Mouse (Mus musculus) layer of hippocampus, postnatal 10 days (tissue): Measurements from ENCODE around the gene 4930579G24Rik. TPM values are rescaled to one million over a fixed set of nuclear protein-coding genes. Genes with fewer than 3 reads are reported as not detected.
A peak's percentile ranks its signal among the peaks of the same experiment; 100 is the strongest.

Source experiments
- DNase-seq, 2 experiments: peaks; one replicate each; pipeline ENCODE4 v3.0.0; 2021; ENCODE audit warnings: low spot score in 2 of 2
- long read RNA-seq: library from polyadenylated mRNA; stranded (forward); transcript quantifications from one replicate; pipeline ENCODE4 v2.0.0, GENCODE M21; 2023
- total RNA-seq, 2 experiments: library from RNA; stranded (reverse); gene quantifications; 2 replicates each; pipeline ENCODE4 v1.2.3; 2021

Gene 4930579G24Rik
- 1 to 10 TPM; 1.8 to 2.6 TPM for total RNA-seq
- long read RNA-seq, transcript 4930579G24Rik-201 (2 exons, 1,970 nt) = major isoform, 5 of 6 reads
- long read RNA-seq, partial matches to known transcripts = 0 of 6 reads
- long read RNA-seq, other reads (novel, unspliced or antisense) = 1 of 6 reads

- DNase-seq = peak; percentile 90 to 93
These were observed at the start of gene 4930579G24Rik for GRCm38 (mm10) chr3:79628561-79629415. TSS of gene 4930579G24Rik (plus strand) at chr3:79629079.

- no peak for DNase-seq
These were observed 48.8 kb upstream of the 4930579G24Rik start for GRCm38 (mm10) chr3:79579891-79580575.

DNA sequence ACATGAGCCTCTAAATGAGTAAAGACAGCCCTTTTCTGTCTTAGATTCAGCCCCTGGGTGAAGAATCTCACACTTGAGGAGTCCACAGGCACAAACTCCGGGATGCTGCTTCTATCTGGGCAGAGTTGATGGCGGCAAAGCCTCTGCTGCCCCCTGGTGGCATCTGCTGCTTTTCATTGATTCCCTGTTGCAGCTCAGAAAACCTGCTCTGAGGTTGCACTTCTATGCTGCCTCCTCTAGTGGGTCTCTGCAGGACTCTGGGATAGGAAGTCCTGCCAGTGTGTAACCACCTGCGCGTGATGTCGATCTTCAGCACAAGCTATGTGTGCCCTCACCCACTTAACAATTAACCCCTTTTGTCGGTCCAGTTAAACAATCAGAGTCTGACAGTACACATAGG, 42.1 kb upstream of the 4930579G24Rik start:
- DNase-seq = peak; percentile 95 to 96

DNA sequence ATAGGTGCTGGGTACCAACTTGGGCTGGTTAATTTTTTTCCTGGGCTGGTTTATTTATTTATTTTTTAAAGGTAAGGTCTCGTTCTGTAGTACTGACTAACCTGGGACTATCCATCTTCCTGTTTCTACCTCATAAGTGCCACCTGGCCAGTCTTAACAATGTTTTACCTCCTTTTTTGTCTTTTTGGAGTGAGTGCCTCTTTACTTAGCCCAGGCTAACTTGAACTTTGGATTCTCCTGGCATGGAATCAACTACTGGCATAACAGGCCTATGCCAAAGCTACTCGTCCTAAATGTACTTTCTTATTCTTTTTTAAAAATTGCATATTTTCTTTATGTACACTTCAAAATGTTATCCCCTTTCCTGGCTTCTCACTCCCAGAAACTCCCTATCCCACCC, 39.2 kb upstream of the 4930579G24Rik start:
- DNase-seq = no peak

DNA sequence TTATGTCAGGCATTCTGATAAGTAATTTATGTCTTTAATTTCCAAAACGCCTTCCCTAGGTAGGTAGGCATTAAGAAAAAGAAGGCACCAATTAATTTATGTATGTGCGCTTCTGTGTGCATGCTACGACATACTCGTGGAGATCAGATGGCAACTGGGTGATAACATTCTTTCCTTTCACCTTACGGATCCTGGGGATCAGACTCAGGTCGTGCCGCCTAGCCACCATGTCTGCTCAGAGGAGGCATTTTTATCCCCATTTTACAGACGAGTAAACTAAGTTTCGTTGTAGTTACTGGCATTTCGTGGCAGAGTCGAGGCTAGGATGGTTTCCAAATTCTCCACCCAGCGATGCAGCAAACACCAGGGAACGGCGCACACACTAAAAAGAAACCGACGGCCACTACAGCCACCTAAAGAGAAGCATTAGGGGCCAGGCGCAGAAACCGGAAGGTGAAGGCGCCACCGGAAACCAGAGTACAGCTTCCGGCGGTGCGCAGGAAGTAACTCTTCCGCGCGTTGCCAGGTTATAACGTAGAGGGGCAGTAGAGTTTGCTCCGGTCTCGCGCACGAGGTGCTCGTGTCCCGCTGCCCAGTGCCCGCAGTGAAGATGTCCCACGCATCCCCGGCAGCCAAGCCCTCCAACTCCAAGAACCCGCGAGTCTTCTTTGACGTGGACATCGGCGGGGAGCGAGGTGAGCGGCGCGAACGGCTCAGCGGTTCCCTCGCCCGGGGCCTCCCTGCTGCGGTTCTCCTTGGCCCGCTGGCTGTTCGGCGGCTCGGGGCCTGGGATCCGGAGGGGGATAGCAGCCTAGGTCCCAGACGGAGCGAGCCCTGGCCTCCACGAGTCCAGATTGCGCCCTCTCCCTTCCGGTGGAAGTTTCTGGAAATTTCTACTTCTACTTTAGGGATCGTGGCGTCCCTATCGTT, 37.8 kb upstream of the 4930579G24Rik start, which contains the start of gene Ppid:
Gene Ppid, plus strand, starts transcription at position 480 of the 930 bp plus-strand sequence.
- peak; percentile 69 to 81 for DNase-seq

DNA sequence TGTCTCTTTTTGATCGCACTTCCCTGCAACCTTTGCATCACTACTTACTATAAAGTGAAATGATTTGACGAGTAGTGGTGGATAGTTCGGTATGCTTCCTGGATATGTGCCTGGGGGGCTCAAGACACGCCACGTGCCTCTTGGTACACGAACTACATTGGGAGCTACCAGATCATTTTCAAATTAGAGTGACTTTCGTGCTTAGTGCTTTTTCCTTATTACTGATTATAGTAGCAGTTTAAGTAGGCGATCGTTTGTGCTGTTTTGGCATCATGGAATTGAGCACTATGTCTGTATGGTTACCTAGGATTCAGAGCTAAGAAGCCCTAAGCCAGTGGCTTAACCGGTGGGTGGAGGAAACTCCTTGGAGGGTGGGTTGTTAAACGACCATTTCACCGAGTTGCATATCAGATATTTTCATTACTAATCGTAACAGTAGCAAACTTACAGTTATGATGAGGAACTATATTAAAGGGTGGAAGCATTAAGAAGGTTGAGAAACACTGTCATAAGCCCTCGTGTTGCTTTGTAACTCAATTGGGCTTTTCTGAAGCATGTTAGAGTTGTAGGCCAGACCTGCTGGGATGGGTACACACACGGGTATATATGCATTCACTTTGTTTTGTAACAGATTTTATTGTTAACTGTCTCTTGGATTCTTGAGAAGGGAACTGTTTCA, 36.9 kb upstream of the 4930579G24Rik start:
- DNase-seq = no peak

- no peak for DNase-seq
These were observed 33.4 kb upstream of the 4930579G24Rik start for GRCm38 (mm10) chr3:79595468-79595867.

GRCm38 (mm10) chr3:79609886-79610285, 19.0 kb upstream of the 4930579G24Rik start:
- no peak for DNase-seq

DNA sequence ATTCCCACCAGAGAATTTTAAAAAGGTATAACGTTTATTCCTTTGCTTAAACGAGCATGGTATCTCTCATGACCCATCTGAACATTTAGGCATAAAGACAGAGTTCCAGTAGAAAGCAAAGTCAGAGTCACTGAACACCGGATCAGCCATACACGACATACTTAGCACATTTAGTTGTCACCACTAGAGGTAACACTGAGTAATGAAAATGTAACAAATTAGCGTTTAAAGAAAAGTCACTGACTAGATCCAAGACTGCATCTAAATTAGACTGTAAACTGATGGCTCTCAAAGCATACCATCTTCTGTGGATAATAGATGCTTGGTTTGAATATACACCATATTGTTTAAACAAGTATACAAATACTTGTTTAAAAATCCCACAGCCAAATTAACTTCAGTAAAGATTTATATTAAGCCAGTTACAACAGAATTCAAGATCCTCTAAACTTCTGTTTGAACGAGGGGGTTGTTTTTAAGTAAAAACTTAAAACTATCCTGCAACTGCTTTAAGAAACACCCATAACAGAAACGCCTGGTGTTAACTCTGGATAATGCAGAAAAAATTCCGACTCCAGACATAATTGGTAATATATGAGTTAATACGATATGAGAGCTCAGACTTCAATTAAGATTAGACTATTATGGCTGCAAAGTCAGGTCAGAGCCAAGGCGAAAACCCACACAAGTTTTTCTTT, 1.2 kb upstream of the 4930579G24Rik start:
- no peak for DNase-seq

GRCm38 (mm10) chr3:79628182-79628560, 708 bp upstream of the 4930579G24Rik start:
- no peak for DNase-seq

GRCm38 (mm10) chr3:79629416-79629730, 494 bp downstream of the 4930579G24Rik start, which contains the start of gene Etfdh:
TSS of gene Etfdh (minus strand) at chr3:79629500.
- DNase-seq = peak; percentile 70 to 79

DNA sequence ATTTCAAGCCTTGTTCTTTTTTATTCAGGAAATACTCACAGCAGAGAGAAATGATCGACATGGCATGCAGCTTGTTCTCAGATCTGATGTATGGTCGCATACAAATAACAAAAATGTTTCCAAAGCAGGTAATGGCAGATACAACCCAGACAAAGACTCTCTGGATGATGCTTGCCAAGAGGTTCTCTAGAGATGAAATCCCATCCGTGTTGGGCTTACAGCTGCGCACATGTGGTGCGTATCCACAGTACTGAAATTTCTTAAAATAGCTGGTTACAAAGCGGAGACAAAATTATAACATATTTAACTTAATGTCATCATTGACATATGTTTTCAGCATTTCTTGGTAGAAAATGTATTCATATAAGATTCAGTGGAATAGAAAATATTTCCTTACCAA, 23.2 kb downstream of the 4930579G24Rik start:
- DNase-seq = no peak

- DNase-seq = no peak
These were observed 27.8 kb downstream of the 4930579G24Rik start for GRCm38 (mm10) chr3:79656682-79657081.

DNA sequence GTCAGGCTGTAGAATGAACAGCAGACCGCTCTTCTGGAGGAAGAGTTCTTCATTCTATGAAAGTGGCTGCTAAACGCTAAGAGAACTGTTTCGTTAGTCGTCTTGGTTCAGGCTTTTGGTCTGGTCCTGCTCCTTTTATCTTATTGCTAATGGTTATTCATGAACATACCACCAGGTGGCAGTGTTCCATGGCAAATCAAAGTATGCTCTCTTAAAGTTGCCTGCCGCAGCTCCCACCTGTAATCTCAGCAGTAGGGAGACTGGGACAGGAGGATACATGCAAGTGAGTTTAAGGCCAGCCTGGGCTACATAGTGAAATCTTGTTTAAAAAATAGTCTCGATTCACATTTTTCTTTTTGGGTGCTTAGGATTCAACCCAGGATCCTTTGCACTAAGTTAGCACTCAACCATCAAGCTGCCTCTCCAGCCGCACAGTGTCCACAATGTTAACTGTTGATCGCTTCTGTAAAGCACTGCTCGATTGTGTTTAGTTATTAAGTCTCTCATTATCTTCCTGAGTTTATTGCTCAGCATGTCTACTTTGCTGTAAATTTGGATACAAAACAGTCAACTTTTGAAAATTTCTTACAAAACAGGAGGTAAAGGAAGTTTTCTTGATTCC, 36.0 kb downstream of the 4930579G24Rik start:
- DNase-seq = peak; percentile 42 to 72

GRCm38 (mm10) chr3:79670556-79670955, 41.7 kb downstream of the 4930579G24Rik start:
- no peak for DNase-seq

- DNase-seq = no peak
These were observed 43.3 kb downstream of the 4930579G24Rik start for GRCm38 (mm10) chr3:79672188-79672587.

- DNase-seq = peak; percentile 78 to 80
These were observed 44.2 kb downstream of the 4930579G24Rik start for GRCm38 (mm10) chr3:79673082-79673481.

DNA sequence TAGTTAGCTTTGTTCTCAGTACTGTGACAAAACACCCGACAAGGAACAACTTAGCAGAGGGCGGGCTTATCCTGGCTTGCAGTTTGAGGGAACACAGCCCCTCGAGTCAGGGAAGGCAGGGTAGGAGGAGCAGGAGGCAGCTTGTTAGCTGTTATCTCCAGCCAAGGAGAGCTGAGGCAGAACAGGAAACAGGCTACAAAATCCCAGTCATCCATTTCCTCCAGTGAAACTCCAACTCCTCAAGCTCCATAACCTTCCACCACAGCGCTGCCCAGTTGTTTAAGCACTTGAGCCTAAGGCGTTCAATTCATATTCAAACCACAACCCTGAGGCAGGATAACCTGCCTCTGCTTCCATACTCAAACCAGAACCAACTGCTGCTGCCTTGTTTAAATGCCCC, 45.8 kb downstream of the 4930579G24Rik start:
- no peak for DNase-seq

DNA sequence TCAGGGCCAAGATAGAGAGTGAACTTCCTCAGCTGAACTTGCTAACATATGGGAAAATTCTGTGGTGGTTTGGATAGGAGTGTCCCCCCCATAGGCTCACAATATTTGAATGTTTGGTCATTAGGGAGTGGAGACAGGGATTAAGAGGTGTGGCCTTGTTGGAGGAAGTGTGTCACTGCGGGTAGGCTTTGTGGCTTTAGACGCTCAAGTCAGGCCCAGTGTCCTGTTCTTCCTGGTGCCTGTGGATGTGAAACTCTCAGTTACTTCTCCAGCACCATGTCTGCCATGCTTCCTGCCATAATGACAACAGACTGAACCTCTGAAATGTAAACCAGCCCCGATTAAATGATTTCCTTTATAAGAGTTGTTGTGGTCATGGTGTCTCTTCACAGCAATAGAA, 47.5 kb downstream of the 4930579G24Rik start:
- DNase-seq = no peak
